Mouse (Mus musculus): Measurements from ENCODE around the gene Rassf5.

DNA sequence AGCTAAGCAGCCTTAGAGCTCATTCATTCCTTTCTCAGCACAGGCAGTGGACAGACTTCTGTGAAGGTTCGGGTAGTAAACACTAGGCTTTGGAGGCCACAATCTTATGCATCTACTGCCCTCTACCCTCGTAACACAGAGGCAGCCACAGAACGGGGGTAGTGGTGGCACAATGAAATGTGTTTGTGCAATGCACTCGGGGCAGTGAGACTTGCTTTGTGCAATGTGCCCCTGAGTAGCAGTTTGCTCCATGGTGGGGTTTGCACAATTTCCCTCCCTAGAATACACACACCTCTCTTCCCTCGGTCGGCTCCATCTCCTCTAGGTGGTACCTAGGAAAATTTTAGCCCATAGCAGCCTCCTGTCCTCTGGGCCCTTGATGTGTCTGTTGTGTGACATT lies 58.1 kb downstream of the Rassf5 start:
- TF ChIP-seq CTCF (IDR thresholded peaks at IDR 0.05; ENCODE audit: borderline replicate concordance, insufficient read depth, low read length), result no peak
- TF ChIP-seq POLR2A (IDR thresholded peaks at IDR 0.05; ENCODE audit: low read depth, low read length), result no peak
